Mouse (Mus musculus) CH12.LX (cell line): ENCODE measurements around the gene Gm44579. TPM values are rescaled to one million over a fixed set of nuclear protein-coding genes. Genes with fewer than 3 reads are reported as not detected.

Experiments used
- DNase-seq: peaks from one replicate; pipeline ENCODE4 v3.0.0-alpha.2; 2013; ENCODE audit errors: extremely low read depth
- H3K27ac ChIP-seq: 2 replicates; pipeline ENCODE4 v1.5.1; 2012; ENCODE audit warnings: low read depth, mild to moderate bottlenecking, control low read depth, moderate library complexity; ENCODE audit not compliant: insufficient read depth
- H3K27me3 ChIP-seq: replicated peaks from 2 replicates; pipeline ENCODE3; 2012; ENCODE audit warnings: inconsistent platforms
- H3K36me3 ChIP-seq, 2 experiments: replicated peaks in 1 of 2; 2 replicates each; pipeline versions ENCODE3 to v1.6.1; 2012; ENCODE audit warnings: inconsistent platforms in 1 of 2, low read length in 1 of 2, mild to moderate bottlenecking in 1 of 2, mixed read lengths in 1 of 2, moderate library complexity in 1 of 2; ENCODE audit not compliant: control insufficient read depth in 1 of 2, insufficient read depth in 1 of 2
- H3K4me1 ChIP-seq, 2 experiments: 2 replicates each; pipeline ENCODE4 v1.6.1; 2012; ENCODE audit warnings: inconsistent platforms in 1 of 2, moderate library complexity in 1 of 2; ENCODE audit not compliant: insufficient read depth in 2 of 2, control insufficient read depth in 1 of 2
- H3K4me2 ChIP-seq: 2 replicates; pipeline ENCODE4 v1.6.1; 2012; ENCODE audit warnings: low read depth, mild to moderate bottlenecking, control low read depth; ENCODE audit not compliant: poor library complexity, insufficient read depth, severe bottlenecking
- H3K4me3 ChIP-seq, 3 experiments: fragments of 150-350 bp in 1 of 3; sonication (generic) in 1 of 3; replicated peaks in 1 of 3; 2 replicates each; pipeline versions ENCODE3 to v1.5.1; 2011 to 2012; ENCODE audit warnings: low read depth in 2 of 3, low read length in 2 of 3, mild to moderate bottlenecking in 2 of 3, moderate library complexity in 2 of 3, control low read depth in 1 of 3, improper control_type of control experiment in 1 of 3, inconsistent platforms in 1 of 3, mixed read lengths in 1 of 3; ENCODE audit not compliant: poor library complexity in 1 of 3
- H3K79me2 ChIP-seq: replicated peaks from 2 replicates; pipeline ENCODE4 v1.6.1; 2012; ENCODE audit warnings: mild to moderate bottlenecking, moderate library complexity; ENCODE audit not compliant: control insufficient read depth, poor library complexity, insufficient read depth, severe bottlenecking; ENCODE audit errors: extremely low read depth
- H3K9ac ChIP-seq: 2 replicates; pipeline ENCODE4 v1.6.1; 2012; ENCODE audit warnings: low read depth, mild to moderate bottlenecking, control low read depth, moderate library complexity; ENCODE audit not compliant: insufficient read depth
- H3K9me3 ChIP-seq: replicated peaks from 2 replicates; pipeline ENCODE3; 2012; ENCODE audit warnings: low read length, inconsistent platforms, mixed read lengths
- BHLHE40 ChIP-seq: IDR thresholded peaks from 2 replicates; pipeline ENCODE4 v1.6.1; 2011; ENCODE audit warnings: mild to moderate bottlenecking, low read depth, low read length, improper control_type of control experiment
- CHD2 ChIP-seq: IDR thresholded peaks from 2 replicates; pipeline ENCODE4 v1.6.1; 2011; ENCODE audit warnings: low read length, improper control_type of control experiment
- CTCF ChIP-seq, 2 experiments: IDR thresholded peaks in 1 of 2; conservative IDR thresholded peaks in 1 of 2; 2 replicates each; pipeline ENCODE4 v1.5.1; 2011 to 2012; ENCODE audit warnings: low read depth in 2 of 2, low read length in 2 of 2, improper control_type of control experiment in 1 of 2, inconsistent platforms in 1 of 2, mild to moderate bottlenecking in 1 of 2, moderate library complexity in 1 of 2
- E2F4 ChIP-seq: IDR thresholded peaks from 2 replicates; pipeline ENCODE4 v1.6.1; 2011; ENCODE audit warnings: low read depth, low read length, improper control_type of control experiment; ENCODE audit not compliant: insufficient replicate concordance
- ETS1 ChIP-seq: conservative IDR thresholded peaks from 2 replicates; pipeline ENCODE4 v1.6.1; 2012; ENCODE audit warnings: low read depth, mild to moderate bottlenecking, inconsistent platforms, low read length, improper control_type of control experiment, moderate library complexity
- JUN ChIP-seq: IDR thresholded peaks from 2 replicates; pipeline ENCODE4 v1.6.1; 2011; ENCODE audit warnings: low read depth, mild to moderate bottlenecking, low read length, improper control_type of control experiment, moderate library complexity; ENCODE audit not compliant: insufficient read depth
- JUND ChIP-seq: conservative IDR thresholded peaks from 2 replicates; pipeline ENCODE4 v1.6.1; 2011; ENCODE audit warnings: low read depth, low read length, improper control_type of control experiment
- MAFK ChIP-seq: IDR thresholded peaks from 2 replicates; pipeline ENCODE4 v1.6.1; 2011; ENCODE audit warnings: low read length, improper control_type of control experiment; ENCODE audit not compliant: insufficient replicate concordance
- MAX ChIP-seq: IDR thresholded peaks from 2 replicates; pipeline ENCODE4 v1.6.1; 2011; ENCODE audit warnings: low read length, improper control_type of control experiment
- NRF1 ChIP-seq: IDR thresholded peaks from 2 replicates; pipeline ENCODE4 v1.6.1; 2014; ENCODE audit warnings: low read depth, mild to moderate bottlenecking, inconsistent platforms, low read length, improper control_type of control experiment, moderate library complexity
- PAX5 ChIP-seq: IDR thresholded peaks from 2 replicates; pipeline ENCODE4 v1.6.1; 2012; ENCODE audit warnings: low read length, inconsistent platforms, mixed read lengths
- SIN3A ChIP-seq: IDR thresholded peaks from 2 replicates; pipeline ENCODE4 v1.6.1; 2012; ENCODE audit warnings: low read length, improper control_type of control experiment, inconsistent platforms
- SMC3 ChIP-seq: IDR thresholded peaks from 2 replicates; pipeline ENCODE4 v1.6.1; 2011; ENCODE audit warnings: low read depth, low read length, improper control_type of control experiment
- TBP ChIP-seq: conservative IDR thresholded peaks from 2 replicates; pipeline ENCODE4 v1.6.1; 2011; ENCODE audit warnings: low read depth, low read length, improper control_type of control experiment
- TCF12 ChIP-seq: IDR thresholded peaks from 2 replicates; pipeline ENCODE4 v1.6.1; 2014; ENCODE audit warnings: low read depth, mild to moderate bottlenecking, inconsistent platforms, low read length, improper control_type of control experiment
- UBTF ChIP-seq: IDR thresholded peaks from 2 replicates; pipeline ENCODE4 v1.6.1; 2012; ENCODE audit warnings: low read depth, mild to moderate bottlenecking, inconsistent platforms, low read length, improper control_type of control experiment, moderate library complexity
- USF2 ChIP-seq: conservative IDR thresholded peaks from 2 replicates; pipeline ENCODE4 v1.6.1; 2011; ENCODE audit warnings: low read depth, low read length, improper control_type of control experiment
- ZC3H11A ChIP-seq: IDR thresholded peaks from 2 replicates; pipeline ENCODE4 v1.6.1; 2012; ENCODE audit warnings: low read depth, mild to moderate bottlenecking, inconsistent platforms, low read length, improper control_type of control experiment
- ZKSCAN1 ChIP-seq: IDR thresholded peaks from 2 replicates; pipeline ENCODE4 v1.6.1; 2012; ENCODE audit warnings: low read depth, inconsistent platforms, low read length, improper control_type of control experiment, borderline replicate concordance
- ZMIZ1 ChIP-seq: IDR thresholded peaks from 2 replicates; pipeline ENCODE4 v1.6.1; 2012; ENCODE audit warnings: low read depth, mild to moderate bottlenecking, inconsistent platforms, low read length, improper control_type of control experiment
- dilution Hi-C: fragments of 300-500 bp; cut with MboI; formaldehyde crosslinking; loops from 2 replicates; pipeline ENCODE4 v1.14.3; 2020; ENCODE audit warnings: low sequenced_read_pairs; ENCODE audit not compliant: extremely low pct_unique_long_range_greater_than_20kb, extremely low pct_ligation_motif_present
- in situ Hi-C: fragments of 300-500 bp; cut with MboI; formaldehyde crosslinking; loops from 3 replicates; pipeline ENCODE4 v1.14.3; 2019; ENCODE audit warnings: low sequenced_read_pairs, low pct_ligation_motif_present, low pct_unique_long_range_greater_than_20kb, mixed read lengths
- polyA plus RNA-seq: library from polyadenylated mRNA; unstranded; fragments of >175 nt; gene quantifications from 2 replicates; pipeline ENCODE4 v1.2.1, GENCODE M21; 2012; ENCODE audit warnings: low read depth; ENCODE audit not compliant: insufficient read length
- total RNA-seq, 2 experiments: library from RNA; depleted of rRNA; stranded (reverse); fragments of 300-350 nt in 1 of 2; fragments of >200 nt in 1 of 2; gene quantifications; 2 replicates each; pipeline ENCODE4 v1.2.3; 2012 to 2014

Gm44579 gene
- total and polyA plus RNA-seq, 3 experiments = not detected

DNA sequence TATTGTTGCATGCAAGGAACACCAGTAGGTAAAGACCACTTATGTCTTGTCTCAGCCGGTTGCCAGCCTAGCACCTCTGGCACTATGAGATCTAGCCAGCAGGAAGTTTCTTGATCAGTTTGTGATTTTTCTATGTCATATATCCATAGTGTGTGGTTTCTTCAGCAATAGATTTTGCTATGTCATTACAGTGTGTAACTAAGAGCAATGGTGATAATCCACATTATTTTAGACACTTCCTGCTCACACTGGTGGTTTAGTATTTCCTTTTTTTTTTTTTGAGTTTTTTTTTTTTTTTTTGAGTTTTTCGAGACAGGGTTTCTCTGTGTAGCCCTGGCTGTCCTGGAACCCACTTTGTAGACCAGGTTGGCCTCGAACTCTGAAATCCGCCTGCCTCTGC, 14.7 kb upstream of the Gm44579 start:
- dilution Hi-C loops = no loop called here
- no peak overlapping the region for H3K27ac ChIP-seq
- no peak overlapping the region for H3K4me2 ChIP-seq
- peaks cover 79% of the 10 kb centered on the region for H3K27me3 ChIP-seq
- in situ Hi-C loops = no loop called here
- no peak overlapping the region for H3K4me3 ChIP-seq
- no peak overlapping the region for H3K9ac ChIP-seq
- H3K4me1 ChIP-seq = no peaks in the 10 kb centered on the region
- TF ChIP-seq MAFK = no peak
- no peak for TF ChIP-seq ETS1
- TF ChIP-seq MAX = no peak
- TF ChIP-seq PAX5 = no peak
- TF ChIP-seq NRF1 = no peak
- no peak for TF ChIP-seq SMC3
- no peak for TF ChIP-seq TCF12
- no peak for TF ChIP-seq JUN
- no peak for TF ChIP-seq TBP
- TF ChIP-seq UBTF = no peak
- TF ChIP-seq JUND = no peak
- TF ChIP-seq SIN3A = no peak
- no peak for TF ChIP-seq ZMIZ1
- no peak for TF ChIP-seq USF2
- TF ChIP-seq, all 38 proteins: peak for 0
- no peak for DNase-seq
- no peaks in the 10 kb centered on the region for H3K36me3 ChIP-seq
- H3K9me3 ChIP-seq = peaks cover 6% of the 10 kb centered on the region
- H3K79me2 ChIP-seq = no peaks in the 10 kb centered on the region

- Histone ChIP-seq H3K4me1 (no peaks in the 10 kb centered on the region), H3K27me3 (peaks cover 80% of the 10 kb centered on the region), H3K4me2 (no peak within 1 kb of the TSS), H3K36me3 (no peaks in the 10 kb centered on the region), H3K9me3 (peaks cover 6% of the 10 kb centered on the region), H3K9ac (no peak within 1 kb of the TSS), H3K4me3 (no peak within 1 kb of the TSS), H3K27ac (no peak within 1 kb of the TSS), H3K79me2 (no peaks in the 10 kb centered on the region)
- no peak for DNase-seq
- dilution Hi-C loops = no loop called here
- no peak for TF ChIP-seq CTCF (conservative IDR thresholded peaks at IDR 0.05 in 1 of 2, IDR thresholded peaks at IDR 0.05 in 1 of 2; ENCODE audit: low read depth in 2 of 2, low read length in 2 of 2)
- TF ChIP-seq MAFK = no peak
- TF ChIP-seq E2F4 = no peak
- no peak for TF ChIP-seq BHLHE40
- TF ChIP-seq ZKSCAN1 = no peak
- no peak for TF ChIP-seq NRF1
- no peak for TF ChIP-seq ZC3H11A
- no peak for TF ChIP-seq CHD2
- in situ Hi-C loops = no loop called here
Measured at GRCm38 (mm10) chr15:98234350-98234749, 13.6 kb upstream of the Gm44579 start, which contains the start of gene Olfr286. Olfr286 (minus strand) TSS chr15:98234450.
